Mouse (Mus musculus): ENCODE results near the gene Tceal3.
"Not testable (repeated sequence)": the region's sequence is repeated elsewhere in the genome, so short reads cannot be mapped to it uniquely, and the experiment has no call there.

Tceal3 gene

GRCm38 (mm10) chrX:136590199-136590896 is at the start of gene Tceal3:
Gene Tceal3 (plus strand): TSS chrX:136590842.
- no peak for DNase-seq

- not testable (repeated sequence) for DNase-seq
Observed at GRCm38 (mm10) chrX:136543956-136544355, 46.7 kb upstream of the Tceal3 start, which contains the start of gene Kir3dl2. Gene Kir3dl2 (minus strand): TSS chrX:136544056.

GRCm38 (mm10) chrX:136569094-136569493 is 21.5 kb upstream of the Tceal3 start:
- DNase-seq: not testable (repeated sequence)

- no peak for DNase-seq
Observed at GRCm38 (mm10) chrX:136584617-136585016, 6.0 kb upstream of the Tceal3 start.

- DNase-seq: no peak
Observed at GRCm38 (mm10) chrX:136590897-136591257, 235 bp downstream of the Tceal3 start.

GRCm38 (mm10) chrX:136599416-136599815 is 8.8 kb downstream of the Tceal3 start:
- DNase-seq: peak; percentile 20

GRCm38 (mm10) chrX:136606951-136607350 is 16.3 kb downstream of the Tceal3 start:
- DNase-seq: no peak

GRCm38 (mm10) chrX:136607395-136607794 is 16.8 kb downstream of the Tceal3 start:
- DNase-seq: no peak

- no peak for DNase-seq
Observed at GRCm38 (mm10) chrX:136611346-136611745, 20.7 kb downstream of the Tceal3 start.

GRCm38 (mm10) chrX:136615889-136616288 is 25.2 kb downstream of the Tceal3 start:
- DNase-seq: not testable (repeated sequence)

GRCm38 (mm10) chrX:136624905-136625569 is 34.4 kb downstream of the Tceal3 start:
- DNase-seq: peak; percentile 11

GRCm38 (mm10) chrX:136625959-136626358 is 35.3 kb downstream of the Tceal3 start:
- no peak for DNase-seq

- no peak for DNase-seq
Observed at GRCm38 (mm10) chrX:136635116-136635515, 44.5 kb downstream of the Tceal3 start.

- DNase-seq: no peak
Observed at GRCm38 (mm10) chrX:136639754-136640153, 49.1 kb downstream of the Tceal3 start.

- DNase-seq: not testable (repeated sequence)
Observed at GRCm38 (mm10) chrX:136645857-136646256, 55.2 kb downstream of the Tceal3 start.

GRCm38 (mm10) chrX:136666281-136666706 is 75.7 kb downstream of the Tceal3 start:
- DNase-seq: no peak

GRCm38 (mm10) chrX:136666762-136667464 is 76.3 kb downstream of the Tceal3 start:
- DNase-seq: not testable (repeated sequence)

- no peak for DNase-seq
Observed at GRCm38 (mm10) chrX:136668794-136669193, 78.2 kb downstream of the Tceal3 start.

- no peak for DNase-seq
Observed at GRCm38 (mm10) chrX:136680989-136681388, 90.3 kb downstream of the Tceal3 start.

GRCm38 (mm10) chrX:136691606-136692293 is 101.1 kb downstream of the Tceal3 start:
- not testable (repeated sequence) for DNase-seq

GRCm38 (mm10) chrX:136692294-136692675 is 101.6 kb downstream of the Tceal3 start:
- DNase-seq: no peak

- DNase-seq: no peak
Observed at GRCm38 (mm10) chrX:136693196-136693595, 102.6 kb downstream of the Tceal3 start.

Data from kidney, adult 9 months (tissue).